Comparison of ENCODE assay signal across 13 mouse cellular contexts in the genomic region with DNA sequence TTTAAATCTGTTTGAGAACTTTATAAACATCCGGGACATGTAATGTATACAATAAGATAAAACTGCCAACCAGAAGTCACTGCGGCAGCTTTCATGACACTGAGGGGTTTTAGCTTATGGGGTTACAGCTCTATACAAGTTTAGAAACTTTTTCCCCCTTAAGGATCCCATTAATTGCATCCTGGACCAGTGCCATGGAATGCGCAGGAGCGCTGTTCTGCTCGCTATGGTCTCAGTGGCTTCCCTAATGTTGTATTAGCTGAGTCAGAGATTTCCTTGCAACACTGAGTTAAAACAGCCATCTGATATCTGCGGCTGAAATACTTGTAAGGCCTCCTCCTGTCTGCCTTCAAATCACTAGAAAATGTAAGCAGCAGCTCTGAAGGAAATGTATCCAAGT.
DNase-seq lines count a peak whose midpoint lies in the region; ATAC-seq and TF ChIP-seq lines count a peak whose summit lies in the region.
"Had no signal": no experiment of that assay in that cellular context is flagged by ENCODE, and none has a peak within 500 bp of the region (broad histone marks: within the 10 kb centered on the region; RNA-seq: fewer than 3 reads in every experiment).

No protein-coding gene starts in this region.

- no peak overlapping the region for H3K4me3 ChIP-seq in kidney, embryonic 16.5 days (ENCODE audit: low read length)
- no peak overlapping the region for H3K4me3 ChIP-seq in intestine, embryonic 15.5 days (replicated peaks)
- H3K4me3 ChIP-seq in stomach, postnatal 0 days (ENCODE audit: low read depth, low read length), result no peak overlapping the region
- H3K4me3 ChIP-seq in hindbrain, embryonic 10.5 days, result no peak overlapping the region
- H3K4me3 ChIP-seq: embryonic facial prominence, embryonic 15.5 days; forebrain, embryonic 15.5 days; hindbrain, embryonic 13.5 days had no signal

- DNase-seq in kidney, postnatal 14 days, result no peak
- DNase-seq in lung, postnatal 10 days, result peak; percentile 20
- DNase-seq in lung, postnatal 14 days, result no peak
- DNase-seq in stomach, postnatal 0 days (ENCODE audit: low spot score), result no peak
- DNase-seq in right cerebral cortex, adult 18-20 months, result no peak
- DNase-seq in hindbrain, embryonic 10.5 days (ENCODE audit: low spot score), result no peak
- DNase-seq: cerebellum, adult 8-10 months had no signal

- H3K4me1 ChIP-seq in kidney, embryonic 16.5 days (ENCODE audit: insufficient read depth, low read length), result peaks cover 13% of the 10 kb centered on the region
- peaks cover 15% of the 10 kb centered on the region for H3K4me1 ChIP-seq in intestine, embryonic 15.5 days (replicated peaks)
- 0 out of 2 replicates have a peak, but pooled peaks cover 2% of the 10 kb centered on the region for H3K4me1 ChIP-seq in stomach, postnatal 0 days (replicated peaks; ENCODE audit: control insufficient read depth, insufficient read depth)
- peaks cover 13% of the 10 kb centered on the region for H3K4me1 ChIP-seq in hindbrain, embryonic 10.5 days (replicated peaks)
- H3K4me1 ChIP-seq: forebrain, embryonic 15.5 days had no signal

- peak; percentile 73 for ATAC-seq in kidney, embryonic 16.5 days (ENCODE audit: low FRiP score, low TSS enrichment)
- ATAC-seq in intestine, embryonic 15.5 days, result peak; percentile 58
- 0 out of 2 replicates have a peak, but pooled peaks have one; percentile 28 for ATAC-seq in stomach, postnatal 0 days (ENCODE audit: low FRiP score, low TSS enrichment)
- ATAC-seq: CD4-positive, CD25-positive, alpha-beta regulatory T cell, adult 4 months; forebrain, embryonic 15.5 days had no signal

- no peak overlapping the region for H3K4me2 ChIP-seq in kidney, embryonic 16.5 days (replicated peaks; ENCODE audit: low read depth, low read length)
- no peak overlapping the region for H3K4me2 ChIP-seq in intestine, embryonic 15.5 days (replicated peaks)
- H3K4me2 ChIP-seq in stomach, postnatal 0 days (replicated peaks; ENCODE audit: low read depth), result no peak overlapping the region
- H3K4me2 ChIP-seq: embryonic facial prominence, embryonic 15.5 days; forebrain, embryonic 15.5 days; hindbrain, embryonic 13.5 days had no signal

- H3K27me3 ChIP-seq in kidney, embryonic 16.5 days (ENCODE audit: insufficient read depth, low read length), result no peaks in the 10 kb centered on the region
- H3K27me3 ChIP-seq in intestine, embryonic 15.5 days (replicated peaks), result no peaks in the 10 kb centered on the region
- no peaks in the 10 kb centered on the region for H3K27me3 ChIP-seq in stomach, postnatal 0 days (ENCODE audit: control insufficient read depth, insufficient read depth, low read length)
- no peaks in the 10 kb centered on the region for H3K27me3 ChIP-seq in hindbrain, embryonic 10.5 days (ENCODE audit: insufficient read depth, poor library complexity, severe bottlenecking)
- H3K27me3 ChIP-seq: embryonic facial prominence, embryonic 15.5 days; forebrain, embryonic 15.5 days had no signal

- no peaks in the 10 kb centered on the region for H3K9me3 ChIP-seq in kidney, embryonic 16.5 days (ENCODE audit: low read length)
- H3K9me3 ChIP-seq in intestine, embryonic 15.5 days, result no peaks in the 10 kb centered on the region
- H3K9me3 ChIP-seq in stomach, postnatal 0 days (ENCODE audit: control insufficient read depth, low read length), result no peaks in the 10 kb centered on the region
- H3K9me3 ChIP-seq in hindbrain, embryonic 10.5 days, result no peaks in the 10 kb centered on the region
- H3K9me3 ChIP-seq: embryonic facial prominence, embryonic 15.5 days; forebrain, embryonic 15.5 days; hindbrain, embryonic 13.5 days had no signal

- no peak for TF ChIP-seq CTCF in stomach, postnatal 0 days (IDR thresholded peaks at IDR 0.05; ENCODE audit: low read depth)

- H3K36me3 ChIP-seq in kidney, embryonic 16.5 days (ENCODE audit: insufficient read depth, low read length), result no peaks in the 10 kb centered on the region
- no peaks in the 10 kb centered on the region for H3K36me3 ChIP-seq in intestine, embryonic 15.5 days
- no peaks in the 10 kb centered on the region for H3K36me3 ChIP-seq in stomach, postnatal 0 days (ENCODE audit: control insufficient read depth, insufficient read depth, low read length)
- H3K36me3 ChIP-seq in hindbrain, embryonic 10.5 days, result no peaks in the 10 kb centered on the region
- H3K36me3 ChIP-seq: embryonic facial prominence, embryonic 15.5 days; forebrain, embryonic 15.5 days; hindbrain, embryonic 13.5 days had no signal

- WGBS in kidney, embryonic 16.5 days, result 30% methylated on average over 6 of the region's 6 CpGs
- WGBS in intestine, embryonic 15.5 days, result 34% methylated on average over 6 of the region's 6 CpGs
- 19% methylated on average over 6 of the region's 6 CpGs for WGBS in stomach, postnatal 0 days
- WGBS in hindbrain, embryonic 10.5 days, result 84% methylated on average over 6 of the region's 6 CpGs

- H3K9ac ChIP-seq in kidney, embryonic 16.5 days (replicated peaks; ENCODE audit: low read length), result no peak overlapping the region
- no peak overlapping the region for H3K9ac ChIP-seq in intestine, embryonic 15.5 days
- no peak overlapping the region for H3K9ac ChIP-seq in stomach, postnatal 0 days (ENCODE audit: low read length)
- H3K9ac ChIP-seq: embryonic facial prominence, embryonic 15.5 days; forebrain, embryonic 15.5 days; hindbrain, embryonic 13.5 days had no signal

- H3K27ac ChIP-seq in kidney, embryonic 16.5 days (ENCODE audit: low read length), result 0 out of 2 replicates have a peak overlapping the region, but pooled peaks have one; percentile 29
- 0 out of 2 replicates have a peak overlapping the region, but pooled peaks have one; percentile 6 for H3K27ac ChIP-seq in intestine, embryonic 15.5 days
- no peak overlapping the region for H3K27ac ChIP-seq in stomach, postnatal 0 days (replicated peaks)
- H3K27ac ChIP-seq in hindbrain, embryonic 10.5 days, result no peak overlapping the region
- H3K27ac ChIP-seq: forebrain, embryonic 15.5 days; hindbrain, embryonic 13.5 days had no signal

- TF ChIP-seq EP300 in stomach, postnatal 0 days (optimal IDR thresholded peaks at IDR 0.05), result no peak

Comparison
In these comparisons a context has a peak if more than half of its experiments do, and no peak if none do; other contexts are left out.
1. H3K27ac ChIP-seq: peak in kidney, embryonic 16.5 days (single experiment) and intestine, embryonic 15.5 days (single experiment); none in stomach, postnatal 0 days (single experiment) and hindbrain, embryonic 10.5 days (single experiment).
2. Peak in every context shown above with its lines, with median percentiles within 50 percentile points of each other: ATAC-seq.